Mouse (Mus musculus) kidney, embryonic 16.5 days (tissue): Measurements from ENCODE around the gene Prkrip1. TPM values are rescaled to one million over a fixed set of nuclear protein-coding genes. Genes with fewer than 3 reads are reported as not detected.

Experiments used
- ATAC-seq: fragments of 200-750 bp; cut with Nextera tagmentation; 2 replicates; pipeline ENCODE4 v1.8.0; 2017; ENCODE audit warnings: moderate TSS enrichment; ENCODE audit not compliant: low FRiP score, low TSS enrichment
- H3K27ac ChIP-seq: fragments of 300-500 bp; sonication (generic); 2 replicates; pipeline ENCODE4 v1.5.1; 2014; ENCODE audit warnings: low read length
- H3K27me3 ChIP-seq: fragments of 300-500 bp; sonication (generic); 2 replicates; pipeline ENCODE4 v1.6.1; 2014; ENCODE audit warnings: low read length, control low read depth, mixed read lengths; ENCODE audit not compliant: insufficient read depth
- H3K36me3 ChIP-seq: fragments of 300-500 bp; sonication (generic); 2 replicates; pipeline ENCODE4 v1.6.1; 2014; ENCODE audit warnings: low read length, control low read depth, mixed read lengths; ENCODE audit not compliant: insufficient read depth
- H3K4me1 ChIP-seq: fragments of 300-500 bp; sonication (generic); 2 replicates; pipeline ENCODE4 v1.6.1; 2014; ENCODE audit warnings: low read length, control low read depth, mixed read lengths; ENCODE audit not compliant: insufficient read depth
- H3K4me2 ChIP-seq: fragments of 300-500 bp; sonication (generic); replicated peaks from 2 replicates; pipeline ENCODE4 v1.6.1; 2014; ENCODE audit warnings: low read depth, low read length
- H3K4me3 ChIP-seq: fragments of 300-500 bp; sonication (generic); 2 replicates; pipeline ENCODE4 v1.5.1; 2014; ENCODE audit warnings: mild to moderate bottlenecking, low read length
- H3K9ac ChIP-seq: fragments of 300-500 bp; sonication (generic); replicated peaks from 2 replicates; pipeline ENCODE4 v1.6.1; 2014; ENCODE audit warnings: low read length
- H3K9me3 ChIP-seq: fragments of 300-500 bp; sonication (generic); 2 replicates; pipeline ENCODE4 v1.6.1; 2016; ENCODE audit warnings: low read length, control low read depth
- WGBS: fragments of 180-500 bp; shearing (Covaris S2); extraction: QIAGEN DNeasy Blood & Tissue Kit; methylation state at CpG from one replicate; pipeline ENCODE4 v1.1.7; 2014; 5-methylcytosine and 5-hydroxymethylcytosine counted together
- polyA plus RNA-seq: library from polyadenylated mRNA; unstranded; fragments of >200 nt; fragmentation: Nextera tagmentation; extraction: Ambion mirVana; gene quantifications from 2 replicates; pipeline ENCODE4 v1.2.1, GENCODE M21; 2015

The Prkrip1 gene
- polyA plus RNA-seq, 1 experiment from 2014 or later: 47.1 TPM

- peaks cover 20% of the 10 kb centered on the region for H3K36me3 ChIP-seq
- H3K4me1 ChIP-seq: 0 out of 2 replicates have a peak, but pooled peaks cover 2% of the 10 kb centered on the region
- no peak overlapping the region for H3K9ac ChIP-seq
- 40% methylated on average over 12 of the region's 12 CpGs for WGBS
- ATAC-seq: no peak
- H3K27me3 ChIP-seq: no peaks in the 10 kb centered on the region
- no peak overlapping the region for H3K4me2 ChIP-seq
- no peak overlapping the region for H3K4me3 ChIP-seq
- no peak overlapping the region for H3K27ac ChIP-seq
- peaks cover 3% of the 10 kb centered on the region; the same call in 1 of the 2 replicates for H3K9me3 ChIP-seq
These were observed 53.9 kb downstream of the Prkrip1 start for GRCm38 (mm10) chr5:136144606-136145430.

- Histone ChIP-seq H3K36me3 (peaks cover 29% of the 10 kb centered on the region), H3K9me3 (peaks cover 3% of the 10 kb centered on the region; the same call in 1 of the 2 replicates), H3K4me2 (no peak overlapping the region), H3K4me1 (0 out of 2 replicates have a peak, but pooled peaks cover 2% of the 10 kb centered on the region), H3K4me3 (no peak overlapping the region), H3K9ac (no peak overlapping the region), H3K27me3 (no peaks in the 10 kb centered on the region), H3K27ac (no peak overlapping the region)
- no peak for ATAC-seq
- 86% methylated on average over 6 of the region's 6 CpGs for WGBS
These were observed 55.5 kb downstream of the Prkrip1 start for GRCm38 (mm10) chr5:136143161-136143755.

GRCm38 (mm10) chr5:136142746-136143145 lies 56.0 kb downstream of the Prkrip1 start:
- Histone ChIP-seq H3K27me3 (no peaks in the 10 kb centered on the region), H3K4me2 (no peak overlapping the region), H3K4me3 (no peak overlapping the region), H3K36me3 (peaks cover 29% of the 10 kb centered on the region), H3K9me3 (peaks cover 3% of the 10 kb centered on the region; the same call in 1 of the 2 replicates), H3K9ac (no peak overlapping the region), H3K4me1 (0 out of 2 replicates have a peak, but pooled peaks cover 2% of the 10 kb centered on the region), H3K27ac (no peak overlapping the region)
- 88% methylated on average over 5 of the region's 5 CpGs for WGBS
- ATAC-seq: no peak

GRCm38 (mm10) chr5:136140057-136140482 lies 58.7 kb downstream of the Prkrip1 start:
- no peak for ATAC-seq
- no peaks in the 10 kb centered on the region for H3K27me3 ChIP-seq
- no peak overlapping the region for H3K9ac ChIP-seq
- H3K9me3 ChIP-seq: peaks cover 3% of the 10 kb centered on the region; the same call in 1 of the 2 replicates
- H3K4me2 ChIP-seq: no peak overlapping the region
- H3K27ac ChIP-seq: no peak overlapping the region
- peaks cover 13% of the 10 kb centered on the region for H3K4me1 ChIP-seq
- H3K4me3 ChIP-seq: no peak overlapping the region
- H3K36me3 ChIP-seq: peaks cover 29% of the 10 kb centered on the region
- 91% methylated on average over 10 of the region's 10 CpGs for WGBS

GRCm38 (mm10) chr5:136139393-136139792 lies 59.4 kb downstream of the Prkrip1 start:
- no peak for ATAC-seq
- Histone ChIP-seq H3K27me3 (no peaks in the 10 kb centered on the region), H3K4me1 (peaks cover 16% of the 10 kb centered on the region), H3K4me3 (no peak overlapping the region), H3K9ac (no peak overlapping the region), H3K27ac (no peak overlapping the region), H3K9me3 (peaks cover 3% of the 10 kb centered on the region; the same call in 1 of the 2 replicates), H3K4me2 (no peak overlapping the region), H3K36me3 (peaks cover 29% of the 10 kb centered on the region)
- WGBS: 93% methylated on average over 13 of the region's 13 CpGs

- peaks cover 16% of the 10 kb centered on the region for H3K4me1 ChIP-seq
- 81% methylated on average over 13 of the region's 13 CpGs for WGBS
- H3K27ac ChIP-seq: no peak overlapping the region
- H3K4me3 ChIP-seq: no peak overlapping the region
- H3K27me3 ChIP-seq: no peaks in the 10 kb centered on the region
- no peak overlapping the region for H3K9ac ChIP-seq
- peaks cover 3% of the 10 kb centered on the region; the same call in 1 of the 2 replicates for H3K9me3 ChIP-seq
- no peak for ATAC-seq
- peaks cover 29% of the 10 kb centered on the region for H3K36me3 ChIP-seq
- no peak overlapping the region for H3K4me2 ChIP-seq
These were observed 61.0 kb downstream of the Prkrip1 start for GRCm38 (mm10) chr5:136137658-136138274.

GRCm38 (mm10) chr5:136136292-136136990 lies 62.3 kb downstream of the Prkrip1 start:
- Histone ChIP-seq H3K4me3 (peak overlapping the region; percentile 91), H3K4me2 (peak overlapping the region; percentile 77), H3K4me1 (peaks cover 16% of the 10 kb centered on the region), H3K9ac (peak overlapping the region; percentile 84), H3K27ac (peak overlapping the region; percentile 77), H3K36me3 (peaks cover 24% of the 10 kb centered on the region), H3K9me3 (no peaks in the 10 kb centered on the region), H3K27me3 (no peaks in the 10 kb centered on the region)
- 5% methylated on average over 20 of the region's 20 CpGs for WGBS
- ATAC-seq: peak; percentile 29; the same call in 1 of the 2 replicates

GRCm38 (mm10) chr5:136135571-136136291 lies 63.0 kb downstream of the Prkrip1 start, which contains the start of the genes Lrwd1 and Alkbh4:
Lrwd1 (minus strand) TSS chr5:136136074.
Alkbh4 (plus strand) TSS chr5:136136146.
- ATAC-seq: peak; percentile 93
- Histone ChIP-seq H3K4me2 (peak within 1 kb of the TSS; percentile 77), H3K9ac (peak within 1 kb of the TSS; percentile 84), H3K36me3 (peaks cover 21% of the 10 kb centered on the region), H3K27ac (peak within 1 kb of the TSS; percentile 77), H3K4me3 (peak within 1 kb of the TSS; percentile 91), H3K4me1 (peaks cover 16% of the 10 kb centered on the region), H3K9me3 (no peaks in the 10 kb centered on the region), H3K27me3 (no peaks in the 10 kb centered on the region)
- WGBS: under 1% methylated on average over 60 of the region's 60 CpGs
